Mouse (Mus musculus) heart, postnatal 25 days (tissue): ENCODE results near the gene Tex30. TPM values are rescaled to one million over a fixed set of nuclear protein-coding genes. Genes with fewer than 3 reads are reported as not detected.

ENCODE experiments used
- DNase-seq: peaks from one replicate; pipeline ENCODE4 v3.0.0; 2022; ENCODE audit warnings: low spot score
- intact Hi-C: fragments of 180-260 bp; cut with DNase I; formaldehyde crosslinking; loops from one replicate; pipeline ENCODE4 v1.15.1; 2025
- total RNA-seq, 2 experiments: library from RNA; stranded (reverse); gene quantifications; 2 replicates each; pipeline ENCODE4 v1.2.3; 2021

Gene Tex30
- 1 to 10 TPM; 5.3 to 8.0 TPM for total RNA-seq

GRCm38 (mm10) chr1:44102259-44102717, at the start of gene Tex30:
Gene Tex30, minus strand, starts transcription at chr1:44102441.
- DNase-seq: peak; percentile 88
- intact Hi-C loops: loop anchor here (1.0 to 5.0 kb wide), 3 partner anchors 16 to 275 kb away; partner anchors contain the start of genes Bivm, Ercc5, Kdelc1 and Uxs1

GRCm38 (mm10) chr1:44148706-44149105, 46.5 kb upstream of the Tex30 start:
- DNase-seq: no peak
- intact Hi-C loops: loop anchor here (5.0 kb wide), 1 partner anchor 46 kb away; the partner anchor contains the start of gene Tex30

- peak; percentile 82 for DNase-seq
- intact Hi-C loops: loop anchor here (2.0 to 5.0 kb wide), 2 partner anchors 29 to 45 kb away; partner anchors contain the start of genes Bivm, Kdelc1 and Tex30
Measured at GRCm38 (mm10) chr1:44147563-44148381, 45.5 kb upstream of the Tex30 start, which contains the start of gene Ercc5. Gene Ercc5, plus strand, starts transcription at chr1:44147744.

GRCm38 (mm10) chr1:44142747-44143146, 40.5 kb upstream of the Tex30 start:
- intact Hi-C loops: no loop called here
- no peak for DNase-seq

GRCm38 (mm10) chr1:44140232-44140631, 38.0 kb upstream of the Tex30 start:
- no peak for DNase-seq
- intact Hi-C loops: no loop called here

GRCm38 (mm10) chr1:44129929-44130581, 27.8 kb upstream of the Tex30 start:
- DNase-seq: no peak
- intact Hi-C loops: no loop called here

- intact Hi-C loops: no loop called here
- DNase-seq: no peak
Measured at GRCm38 (mm10) chr1:44125590-44125989, 23.3 kb upstream of the Tex30 start.

- intact Hi-C loops: no loop called here
- no peak for DNase-seq
Measured at GRCm38 (mm10) chr1:44122256-44122655, 20.0 kb upstream of the Tex30 start.

GRCm38 (mm10) chr1:44120074-44120406, 17.8 kb upstream of the Tex30 start:
- no peak for DNase-seq
- intact Hi-C loops: no loop called here

GRCm38 (mm10) chr1:44119201-44120073, 17.2 kb upstream of the Tex30 start:
- intact Hi-C loops: loop anchor here (2.0 kb wide), 1 partner anchor 27 kb away; the partner anchor contains the start of gene Ercc5
- peak; percentile 67 for DNase-seq

- intact Hi-C loops: loop anchor here (1.0 to 2.0 kb wide), 2 partner anchors 16 to 28 kb away; partner anchors contain the start of genes Ercc5 and Tex30
- DNase-seq: peak; percentile 83
Measured at GRCm38 (mm10) chr1:44118239-44119054, 16.2 kb upstream of the Tex30 start, which contains the start of the genes Kdelc1 and Bivm. Gene Kdelc1, minus strand, starts transcription at chr1:44118808. Gene Bivm, plus strand, starts transcription at chr1:44118957.

- no peak for DNase-seq
- intact Hi-C loops: no loop called here
Measured at GRCm38 (mm10) chr1:44117571-44117970, 15.3 kb upstream of the Tex30 start.

GRCm38 (mm10) chr1:44102939-44103338, 698 bp upstream of the Tex30 start:
- no peak for DNase-seq
- intact Hi-C loops: loop anchor here (1.0 to 5.0 kb wide), 3 partner anchors 15 to 276 kb away; partner anchors contain the start of genes Bivm, Ercc5, Kdelc1 and Uxs1

- no peak for DNase-seq
- intact Hi-C loops: loop anchor here (1.0 to 5.0 kb wide), 3 partner anchors 17 to 274 kb away; partner anchors contain the start of genes Bivm, Ercc5, Kdelc1 and Uxs1
Measured at GRCm38 (mm10) chr1:44101448-44102225, 604 bp downstream of the Tex30 start.

GRCm38 (mm10) chr1:44064625-44065024, 37.6 kb downstream of the Tex30 start:
- no peak for DNase-seq
- intact Hi-C loops: loop anchor here (5.0 kb wide), 1 partner anchor 162 kb away; no protein-coding TSS in a partner anchor

GRCm38 (mm10) chr1:44063439-44063838, 38.8 kb downstream of the Tex30 start:
- no peak for DNase-seq
- intact Hi-C loops: loop anchor here (5.0 kb wide), 1 partner anchor 161 kb away; no protein-coding TSS in a partner anchor

- intact Hi-C loops: loop anchor here (5.0 kb wide), 1 partner anchor 160 kb away; no protein-coding TSS in a partner anchor
- DNase-seq: no peak
Measured at GRCm38 (mm10) chr1:44061836-44062235, 40.4 kb downstream of the Tex30 start, which contains the start of gene Gm8251. Gene Gm8251, minus strand, starts transcription at chr1:44061936.
